Mouse (Mus musculus): ENCODE results near the gene Tac1. TPM values are rescaled to one million over a fixed set of nuclear protein-coding genes. Genes with fewer than 3 reads are reported as not detected.
"Not testable (repeated sequence)": the region's sequence is repeated elsewhere in the genome, so short reads cannot be mapped to it uniquely, and the experiment has no call there.

Gene Tac1
- polyA plus RNA-seq, 1 experiment: not detected

DNA sequence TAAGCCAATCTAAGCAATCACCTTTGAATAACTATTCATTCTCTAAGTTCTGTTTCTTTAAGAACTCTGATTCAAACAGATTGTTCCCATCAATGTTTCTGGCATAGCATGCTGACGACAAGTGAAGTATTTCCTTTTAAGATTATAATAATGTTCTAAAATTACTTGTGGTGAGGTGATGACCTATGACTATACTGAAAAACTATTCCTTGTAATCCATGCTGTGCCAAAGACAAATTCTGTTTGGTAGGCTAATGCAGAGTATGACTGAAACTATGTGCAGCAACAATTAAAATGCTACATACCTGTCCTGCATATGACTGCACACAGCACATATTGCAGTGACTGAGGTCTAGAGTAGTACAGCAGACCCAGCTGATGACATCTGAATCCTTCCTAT, 23.4 kb downstream of the Tac1 start:
- Histone ChIP-seq H3K27ac (ENCODE audit: insufficient read depth, low read depth, low read length) (no peak overlapping the region), H3K4me1 (ENCODE audit: control insufficient read depth, insufficient read depth, low read length) (no peaks in the 10 kb centered on the region), H3K36me3 (ENCODE audit: control insufficient read depth, insufficient read depth, low read length) (no peaks in the 10 kb centered on the region), H3K4me3 (ENCODE audit: insufficient read depth, low read depth, low read length) (no peak overlapping the region), H3K27me3 (replicated peaks; ENCODE audit: control insufficient read depth, insufficient read depth, low read length) (no peaks in the 10 kb centered on the region)
- no peak for TF ChIP-seq POLR2A (IDR thresholded peaks at IDR 0.05; ENCODE audit: low read depth, low read length)
- no peak for TF ChIP-seq CTCF (conservative IDR thresholded peaks at IDR 0.05; ENCODE audit: insufficient read depth, insufficient read length, low read depth, low read length)
- WGBS: 65% methylated on average over 1 of the region's 1 CpGs
- DNase-seq: no peak

DNA sequence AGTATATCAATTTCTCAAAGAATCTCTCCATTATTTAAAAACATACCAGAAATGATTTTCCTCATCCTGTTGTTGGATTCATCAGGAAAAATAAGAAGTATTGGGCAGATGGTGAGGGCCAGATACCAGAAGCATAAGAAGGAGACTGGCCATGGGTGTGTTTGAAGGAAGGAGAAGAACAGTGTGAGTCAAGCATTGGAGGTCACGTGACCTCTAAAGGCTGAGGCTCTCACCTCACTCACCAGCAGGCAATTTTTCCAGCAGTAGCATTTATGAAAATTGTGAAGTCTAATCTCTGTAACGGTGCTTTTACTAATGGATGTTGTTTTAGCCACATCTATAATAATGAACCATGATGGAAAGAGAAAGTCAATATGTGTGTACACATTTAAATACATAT, 39.8 kb downstream of the Tac1 start:
- Histone ChIP-seq H3K36me3 (ENCODE audit: control insufficient read depth, insufficient read depth, low read length) (no peaks in the 10 kb centered on the region), H3K4me3 (ENCODE audit: insufficient read depth, low read depth, low read length) (no peak overlapping the region), H3K4me1 (ENCODE audit: control insufficient read depth, insufficient read depth, low read length) (no peaks in the 10 kb centered on the region), H3K27me3 (replicated peaks; ENCODE audit: control insufficient read depth, insufficient read depth, low read length) (no peaks in the 10 kb centered on the region), H3K27ac (ENCODE audit: insufficient read depth, low read depth, low read length) (no peak overlapping the region)
- TF ChIP-seq CTCF (conservative IDR thresholded peaks at IDR 0.05; ENCODE audit: insufficient read depth, insufficient read length, low read depth, low read length) (no peak), POLR2A (IDR thresholded peaks at IDR 0.05; ENCODE audit: low read depth, low read length) (no peak)
- WGBS: 88% methylated on average over 2 of the region's 2 CpGs
- no peak for DNase-seq

DNA sequence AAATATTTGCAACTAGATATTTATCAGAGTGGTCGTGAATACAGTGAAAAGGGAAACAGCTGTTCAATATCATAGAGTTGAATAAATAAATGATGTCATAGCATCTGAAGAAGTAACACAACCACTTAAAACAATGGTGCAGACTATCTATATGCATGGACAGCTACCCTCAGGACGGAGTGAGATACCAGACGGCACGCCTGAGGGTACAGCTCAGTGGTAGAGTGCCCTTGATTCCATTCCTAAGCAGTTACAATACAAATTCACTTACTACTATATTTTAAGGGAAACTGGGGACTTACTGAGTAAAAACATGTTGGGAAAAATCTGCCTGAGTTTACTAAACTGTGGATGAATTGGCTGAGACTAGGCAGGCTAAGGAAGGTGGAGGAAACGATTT, 43.7 kb downstream of the Tac1 start:
- no peaks in the 10 kb centered on the region for H3K36me3 ChIP-seq (ENCODE audit: control insufficient read depth, insufficient read depth, low read length)
- no peaks in the 10 kb centered on the region for H3K4me1 ChIP-seq (ENCODE audit: control insufficient read depth, insufficient read depth, low read length)
- no peak for DNase-seq
- H3K4me3 ChIP-seq (ENCODE audit: insufficient read depth, low read depth, low read length): no peak overlapping the region
- no peak overlapping the region for H3K27ac ChIP-seq (ENCODE audit: insufficient read depth, low read depth, low read length)
- WGBS: 76% methylated on average over 5 of the region's 5 CpGs
- no peak for TF ChIP-seq POLR2A (IDR thresholded peaks at IDR 0.05; ENCODE audit: low read depth, low read length)
- TF ChIP-seq CTCF (conservative IDR thresholded peaks at IDR 0.05; ENCODE audit: insufficient read depth, insufficient read length, low read depth, low read length): no peak
- no peaks in the 10 kb centered on the region for H3K27me3 ChIP-seq (replicated peaks; ENCODE audit: control insufficient read depth, insufficient read depth, low read length)

DNA sequence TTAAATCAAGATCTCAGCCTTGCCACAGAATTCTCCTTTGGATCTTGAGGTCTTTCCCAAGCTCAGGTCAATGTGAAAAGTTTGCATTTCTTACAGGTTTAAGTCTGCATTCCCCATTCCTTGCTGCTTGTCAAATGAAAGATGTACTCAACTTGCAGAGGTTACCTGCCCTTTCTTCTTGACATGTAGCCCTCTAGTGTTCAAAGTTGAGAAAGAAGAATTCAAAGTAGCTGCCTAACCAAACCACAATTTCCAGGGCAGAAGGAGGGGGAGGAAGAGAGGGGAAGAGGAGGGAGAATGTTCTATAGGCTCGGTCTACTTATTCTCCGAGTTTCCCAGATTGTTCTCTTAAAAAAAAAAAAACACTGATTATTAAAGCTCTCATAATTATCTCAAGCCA, 45.5 kb downstream of the Tac1 start:
- 47% methylated on average over 2 of the region's 2 CpGs for WGBS
- no peak for DNase-seq
- H3K27ac ChIP-seq (ENCODE audit: insufficient read depth, low read depth, low read length): no peak overlapping the region
- no peaks in the 10 kb centered on the region for H3K36me3 ChIP-seq (ENCODE audit: control insufficient read depth, insufficient read depth, low read length)
- H3K4me1 ChIP-seq (ENCODE audit: control insufficient read depth, insufficient read depth, low read length): no peaks in the 10 kb centered on the region
- TF ChIP-seq CTCF (conservative IDR thresholded peaks at IDR 0.05; ENCODE audit: insufficient read depth, insufficient read length, low read depth, low read length): no peak
- TF ChIP-seq POLR2A (IDR thresholded peaks at IDR 0.05; ENCODE audit: low read depth, low read length): no peak
- H3K27me3 ChIP-seq (replicated peaks; ENCODE audit: control insufficient read depth, insufficient read depth, low read length): no peaks in the 10 kb centered on the region
- H3K4me3 ChIP-seq (ENCODE audit: insufficient read depth, low read depth, low read length): no peak overlapping the region

DNA sequence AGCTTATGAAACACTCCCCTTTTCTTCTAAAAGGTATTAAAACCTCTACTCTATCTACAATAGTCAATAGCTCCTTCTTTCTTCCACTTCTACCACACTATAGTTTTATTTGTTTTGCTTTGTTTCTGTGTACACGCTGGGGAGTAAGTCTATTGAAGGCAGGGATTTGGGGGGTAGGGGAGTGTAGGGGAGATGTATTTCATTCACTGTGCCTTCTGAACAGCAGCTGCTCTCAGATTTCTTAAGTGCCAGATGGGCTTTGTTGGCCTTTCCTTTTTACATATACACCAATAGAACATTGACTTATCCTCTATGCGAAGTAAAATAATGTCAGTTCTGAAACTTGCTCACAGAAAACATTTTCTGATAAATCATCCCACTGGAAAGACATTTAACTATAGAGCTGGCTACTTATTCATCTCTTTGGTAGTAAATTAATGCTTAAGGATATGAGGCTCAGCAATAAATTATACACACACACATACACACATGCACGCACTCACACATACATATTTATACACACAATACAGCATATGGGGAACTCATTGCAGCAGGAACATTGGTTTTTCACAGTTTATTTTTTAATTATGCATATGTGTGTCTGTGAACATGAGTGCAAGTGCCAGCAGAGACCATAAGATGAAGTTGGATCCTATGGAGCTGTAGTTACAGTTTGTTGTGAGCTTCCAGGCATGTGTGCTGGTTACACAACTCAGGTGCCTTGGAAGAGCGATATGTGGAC, 46.8 kb downstream of the Tac1 start:
- DNase-seq: no peak
- Histone ChIP-seq H3K27ac (ENCODE audit: insufficient read depth, low read depth, low read length) (no peak overlapping the region), H3K4me1 (ENCODE audit: control insufficient read depth, insufficient read depth, low read length) (no peaks in the 10 kb centered on the region), H3K36me3 (ENCODE audit: control insufficient read depth, insufficient read depth, low read length) (no peaks in the 10 kb centered on the region), H3K27me3 (replicated peaks; ENCODE audit: control insufficient read depth, insufficient read depth, low read length) (no peaks in the 10 kb centered on the region), H3K4me3 (ENCODE audit: insufficient read depth, low read depth, low read length) (no peak overlapping the region)
- 75% methylated on average over 4 of the region's 4 CpGs for WGBS
- no peak for TF ChIP-seq POLR2A (IDR thresholded peaks at IDR 0.05; ENCODE audit: low read depth, low read length)
- no peak for TF ChIP-seq CTCF (conservative IDR thresholded peaks at IDR 0.05; ENCODE audit: insufficient read depth, insufficient read length, low read depth, low read length)

DNA sequence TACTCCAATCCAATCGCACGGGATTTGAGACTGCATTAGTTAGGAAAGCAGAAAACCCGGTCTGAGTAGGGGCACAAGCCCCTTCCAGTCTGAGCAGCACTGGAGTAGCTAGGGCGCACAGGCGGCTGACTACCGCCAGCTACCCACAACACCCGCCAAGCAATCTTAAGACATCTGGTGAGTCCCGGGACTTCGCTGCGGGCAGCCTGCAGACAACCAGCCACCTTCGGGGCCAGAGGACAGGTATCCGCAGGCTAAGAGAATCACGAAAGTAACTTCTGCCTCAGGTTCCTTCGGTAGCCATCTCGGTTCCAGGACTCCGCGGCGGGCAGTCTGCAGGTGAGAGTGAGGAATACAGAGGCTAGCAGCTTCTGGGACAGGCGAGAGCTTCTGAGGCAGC, 59.0 kb downstream of the Tac1 start:
- H3K27ac ChIP-seq (ENCODE audit: insufficient read depth, low read depth, low read length); H3K27me3 ChIP-seq (replicated peaks; ENCODE audit: control insufficient read depth, insufficient read depth, low read length); H3K36me3 ChIP-seq (ENCODE audit: control insufficient read depth, insufficient read depth, low read length); H3K4me3 ChIP-seq (ENCODE audit: insufficient read depth, low read depth, low read length); DNase-seq; H3K4me1 ChIP-seq (ENCODE audit: control insufficient read depth, insufficient read depth, low read length): not testable (repeated sequence)
- WGBS: 95% methylated on average over 19 of the region's 19 CpGs

Other genes starting within 250 kb of the Tac1 start
- gene Asns, start 138.4 kb downstream of the Tac1 start, polyA plus RNA-seq (2012; rRNA removed): 8.3 and 9.2 TPM in 2 replicates